Mouse (Mus musculus) macrophage (primary cell): ENCODE results near the gene Adamts12. TPM values are rescaled to one million over a fixed set of nuclear protein-coding genes. Genes with fewer than 3 reads are reported as not detected.

Source experiments
- H3K27ac ChIP-seq: fragments of 350-480 bp; formaldehyde crosslinking; 2 replicates; pipeline ENCODE4 v1.9.0; 2021
- H3K36me3 ChIP-seq: fragments of 350-480 bp; formaldehyde crosslinking; 2 replicates; pipeline ENCODE4 v1.9.0; 2021; ENCODE audit errors: inconsistent target
- H3K4me3 ChIP-seq: fragments of 350-480 bp; formaldehyde crosslinking; 2 replicates; pipeline ENCODE4 v1.9.0; 2021; ENCODE audit errors: inconsistent target
- H3K79me2 ChIP-seq: fragments of 350-480 bp; formaldehyde crosslinking; 2 replicates; pipeline ENCODE4 v1.9.0; 2021; ENCODE audit errors: inconsistent target
- WGBS: methylation state at CpG from one replicate; pipeline ENCODE4 v1.1.7; 2026; ENCODE audit warnings: inconsistent platforms; ENCODE audit not compliant: missing documents; 5-methylcytosine and 5-hydroxymethylcytosine counted together
- polyA plus RNA-seq: library from polyadenylated mRNA; stranded (reverse); fragments of 250-400 nt; gene quantifications from 3 replicates; pipeline ENCODE4 v1.2.4, GENCODE M21; 2018; ENCODE audit warnings: inconsistent platforms

Adamts12 gene
- polyA plus RNA-seq, 1 experiment from 2014 or later, result 0.01 TPM

- WGBS, result 87% methylated on average over 3 of the region's 3 CpGs
- Histone ChIP-seq H3K27ac (no peak overlapping the region), H3K79me2 (no peaks in the 10 kb centered on the region), H3K4me3 (no peak overlapping the region), H3K36me3 (no peaks in the 10 kb centered on the region)
Observed at GRCm38 (mm10) chr15:11165883-11166282, 101.3 kb downstream of the Adamts12 start.

DNA sequence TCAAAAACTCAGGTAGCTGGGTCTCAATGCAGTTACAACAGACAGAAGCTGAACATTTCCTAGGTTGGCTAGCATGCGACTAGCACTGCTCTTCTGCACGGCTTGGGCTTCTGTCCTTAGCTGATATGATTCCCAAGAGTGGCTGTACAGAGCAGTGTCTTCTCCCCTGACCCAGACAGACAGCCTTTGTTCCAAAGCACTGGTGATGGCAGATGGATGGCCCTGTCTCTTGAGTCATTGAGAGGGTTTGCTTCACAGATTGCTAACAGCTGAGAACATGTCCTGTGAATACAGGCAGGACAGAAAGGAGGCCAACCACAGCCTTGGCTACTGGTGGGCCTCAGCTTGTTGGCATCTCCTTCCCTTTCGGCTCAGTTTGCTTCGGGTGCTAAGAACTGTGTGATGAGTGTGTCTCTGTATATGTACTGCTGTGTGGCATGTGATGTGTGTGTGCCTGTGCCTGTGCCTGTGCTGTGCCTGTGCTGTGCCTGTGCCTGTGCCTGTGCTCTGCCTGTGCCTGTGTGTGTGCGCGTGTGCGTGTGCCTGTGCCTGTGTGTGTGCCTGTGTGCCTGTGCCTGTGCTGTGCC is 109.4 kb downstream of the Adamts12 start:
- WGBS, result 89% methylated on average over 7 of the region's 7 CpGs
- H3K36me3 ChIP-seq, result no peaks in the 10 kb centered on the region
- no peak overlapping the region for H3K27ac ChIP-seq
- H3K4me3 ChIP-seq, result no peak overlapping the region
- no peaks in the 10 kb centered on the region for H3K79me2 ChIP-seq

GRCm38 (mm10) chr15:11174842-11175241 is 110.3 kb downstream of the Adamts12 start:
- no peaks in the 10 kb centered on the region for H3K79me2 ChIP-seq
- H3K36me3 ChIP-seq, result no peaks in the 10 kb centered on the region
- no peak overlapping the region for H3K27ac ChIP-seq
- 84% methylated on average over 13 of the region's 13 CpGs for WGBS
- H3K4me3 ChIP-seq, result no peak overlapping the region

DNA sequence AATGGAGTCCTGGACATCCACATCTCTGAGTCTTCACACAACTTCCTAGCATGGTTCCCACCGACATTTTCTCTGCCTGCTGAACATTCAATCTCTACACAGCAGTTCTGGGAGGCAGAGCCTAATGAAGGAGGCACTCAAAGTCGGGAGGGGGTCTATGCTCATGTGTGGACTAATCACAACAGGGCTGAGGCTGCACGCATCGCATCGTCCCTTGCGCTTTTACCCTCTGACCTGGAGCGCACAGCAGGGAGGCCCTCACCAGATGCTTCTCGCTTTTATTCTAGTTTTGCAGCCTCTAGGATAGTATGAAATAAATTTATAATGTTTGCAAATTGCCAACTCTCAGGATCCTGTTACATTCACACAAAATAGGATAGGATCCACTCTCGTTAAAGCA is 112.9 kb downstream of the Adamts12 start:
- no peaks in the 10 kb centered on the region for H3K79me2 ChIP-seq
- no peak overlapping the region for H3K4me3 ChIP-seq
- WGBS, result 89% methylated on average over 9 of the region's 9 CpGs
- H3K27ac ChIP-seq, result no peak overlapping the region
- no peaks in the 10 kb centered on the region for H3K36me3 ChIP-seq

DNA sequence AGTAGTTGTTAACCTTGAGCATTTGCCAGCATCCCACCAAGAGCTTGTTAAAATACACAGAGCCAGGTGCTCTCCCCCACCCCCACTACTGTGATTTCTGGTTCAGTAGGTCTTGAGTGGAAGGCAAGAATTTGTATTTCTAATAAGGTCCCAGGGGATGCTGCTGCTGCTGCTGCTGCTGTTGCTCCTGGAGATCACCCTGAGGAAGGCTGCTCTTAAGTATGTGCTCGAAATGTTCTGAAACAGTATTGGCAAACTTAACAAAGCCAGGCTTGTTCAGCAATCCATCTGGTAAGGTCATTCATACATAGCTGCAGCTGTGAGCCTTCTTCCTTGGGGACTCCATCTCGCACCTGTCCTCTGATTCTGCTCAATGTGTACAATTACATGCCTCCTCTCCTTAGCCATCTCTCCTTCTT is 115.2 kb downstream of the Adamts12 start:
- H3K27ac ChIP-seq, result no peak overlapping the region
- no peak overlapping the region for H3K4me3 ChIP-seq
- WGBS, result 78% methylated on average over 2 of the region's 2 CpGs
- H3K36me3 ChIP-seq, result no peaks in the 10 kb centered on the region
- H3K79me2 ChIP-seq, result no peaks in the 10 kb centered on the region

GRCm38 (mm10) chr15:11186711-11187110 is 122.1 kb downstream of the Adamts12 start:
- no peaks in the 10 kb centered on the region for H3K36me3 ChIP-seq
- H3K27ac ChIP-seq, result no peak overlapping the region
- no peaks in the 10 kb centered on the region for H3K79me2 ChIP-seq
- 89% methylated on average over 4 of the region's 4 CpGs for WGBS
- H3K4me3 ChIP-seq, result no peak overlapping the region

DNA sequence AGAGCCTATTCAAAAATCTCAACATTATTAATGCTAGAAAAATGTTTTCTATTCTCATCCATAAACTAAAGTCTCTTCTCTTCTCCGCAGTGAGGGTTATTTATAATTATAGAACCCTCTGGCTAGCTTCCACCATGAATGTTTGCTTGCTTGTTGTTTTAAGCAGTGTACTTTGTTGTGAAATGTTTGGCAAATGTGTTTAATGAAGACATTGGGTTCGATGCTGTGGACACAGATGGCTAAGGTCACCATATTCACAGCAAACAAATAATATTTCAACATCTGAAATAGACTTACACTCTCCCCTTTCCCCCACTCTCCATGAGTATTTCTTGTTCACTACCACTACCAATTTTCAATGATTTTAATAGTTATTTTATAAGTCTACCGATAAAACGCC is 125.9 kb downstream of the Adamts12 start:
- H3K27ac ChIP-seq, result no peak overlapping the region
- no peak overlapping the region for H3K4me3 ChIP-seq
- no peaks in the 10 kb centered on the region for H3K79me2 ChIP-seq
- 73% methylated on average over 3 of the region's 4 CpGs for WGBS
- H3K36me3 ChIP-seq, result no peaks in the 10 kb centered on the region

DNA sequence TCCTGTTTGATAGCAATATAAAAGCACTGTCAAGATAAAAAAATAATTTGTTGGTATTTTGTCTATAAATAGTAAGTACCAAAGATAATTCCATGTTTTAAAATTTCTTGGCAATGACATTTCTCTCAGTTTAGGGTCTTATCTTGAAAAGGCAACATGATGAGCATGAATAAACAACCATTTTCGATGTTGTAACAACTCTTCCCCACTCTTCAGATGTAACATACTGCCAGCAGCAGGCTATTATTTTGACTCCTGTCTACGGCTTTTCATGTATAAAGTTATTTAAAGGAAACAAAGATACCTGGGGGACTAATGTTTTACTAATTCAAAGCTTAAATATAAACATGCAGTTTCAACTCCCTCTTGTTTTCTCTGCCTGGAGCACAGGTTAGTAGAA is 128.2 kb downstream of the Adamts12 start:
- no peak overlapping the region for H3K27ac ChIP-seq
- no peak overlapping the region for H3K4me3 ChIP-seq
- no peaks in the 10 kb centered on the region for H3K79me2 ChIP-seq
- no peaks in the 10 kb centered on the region for H3K36me3 ChIP-seq
- 80% methylated on average over 2 of the region's 2 CpGs for WGBS

DNA sequence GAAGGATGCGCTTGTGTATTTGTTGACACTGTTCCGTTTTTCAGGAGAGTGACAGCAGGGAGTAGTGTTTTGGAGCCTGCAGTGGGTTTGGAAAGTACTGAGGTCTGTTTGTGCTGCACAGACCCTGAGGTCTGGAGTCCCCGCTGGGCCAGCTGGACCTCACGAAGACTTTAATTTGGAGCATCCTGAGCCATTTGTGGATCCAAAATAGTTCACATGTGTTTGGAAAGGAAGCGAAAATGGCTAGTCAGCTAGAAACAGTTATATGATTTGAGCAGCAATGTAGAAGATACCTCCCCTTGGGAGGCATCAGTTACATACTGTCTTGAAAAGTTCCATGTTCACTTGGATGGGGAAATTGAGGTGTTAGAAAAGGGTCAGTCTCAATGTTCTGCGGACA is 132.5 kb downstream of the Adamts12 start:
- no peaks in the 10 kb centered on the region for H3K36me3 ChIP-seq
- no peak overlapping the region for H3K4me3 ChIP-seq
- H3K79me2 ChIP-seq, result no peaks in the 10 kb centered on the region
- WGBS, result 81% methylated on average over 6 of the region's 6 CpGs
- H3K27ac ChIP-seq, result no peak overlapping the region

GRCm38 (mm10) chr15:11198246-11198795 is 133.7 kb downstream of the Adamts12 start:
- no peaks in the 10 kb centered on the region for H3K36me3 ChIP-seq
- no peak overlapping the region for H3K27ac ChIP-seq
- WGBS, result 90% methylated on average over 7 of the region's 7 CpGs
- no peaks in the 10 kb centered on the region for H3K79me2 ChIP-seq
- no peak overlapping the region for H3K4me3 ChIP-seq

GRCm38 (mm10) chr15:11203084-11203483 is 138.5 kb downstream of the Adamts12 start:
- Histone ChIP-seq H3K4me3 (no peak overlapping the region), H3K27ac (no peak overlapping the region), H3K36me3 (no peaks in the 10 kb centered on the region), H3K79me2 (no peaks in the 10 kb centered on the region)
- WGBS, result 80% methylated on average over 6 of the region's 6 CpGs

DNA sequence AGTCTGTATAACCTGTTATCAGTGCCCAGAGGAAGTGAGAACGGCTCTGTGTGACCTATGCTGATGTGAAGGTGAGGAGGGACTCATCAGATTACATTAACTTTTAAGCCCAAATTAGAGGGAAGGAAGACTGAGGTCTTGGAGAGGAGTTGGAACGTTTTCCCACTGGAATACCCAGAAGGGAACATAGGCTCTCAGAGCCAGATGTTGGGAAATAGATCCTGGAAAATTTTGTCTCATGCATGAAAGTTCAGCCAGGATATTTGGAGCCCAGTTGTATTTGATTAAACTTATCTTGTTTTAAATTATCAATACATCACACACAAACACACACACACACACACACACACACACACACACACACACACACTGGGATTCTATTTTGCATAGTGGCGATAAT is 140.3 kb downstream of the Adamts12 start:
- Histone ChIP-seq H3K36me3 (no peaks in the 10 kb centered on the region), H3K27ac (no peak overlapping the region), H3K79me2 (no peaks in the 10 kb centered on the region), H3K4me3 (no peak overlapping the region)
- WGBS, result 87% methylated on average over 3 of the region's 3 CpGs

GRCm38 (mm10) chr15:11210976-11211375 is 146.4 kb downstream of the Adamts12 start:
- Histone ChIP-seq H3K36me3 (no peaks in the 10 kb centered on the region), H3K79me2 (no peaks in the 10 kb centered on the region), H3K4me3 (no peak overlapping the region), H3K27ac (no peak overlapping the region)
- WGBS, result 94% methylated on average over 6 of the region's 6 CpGs

DNA sequence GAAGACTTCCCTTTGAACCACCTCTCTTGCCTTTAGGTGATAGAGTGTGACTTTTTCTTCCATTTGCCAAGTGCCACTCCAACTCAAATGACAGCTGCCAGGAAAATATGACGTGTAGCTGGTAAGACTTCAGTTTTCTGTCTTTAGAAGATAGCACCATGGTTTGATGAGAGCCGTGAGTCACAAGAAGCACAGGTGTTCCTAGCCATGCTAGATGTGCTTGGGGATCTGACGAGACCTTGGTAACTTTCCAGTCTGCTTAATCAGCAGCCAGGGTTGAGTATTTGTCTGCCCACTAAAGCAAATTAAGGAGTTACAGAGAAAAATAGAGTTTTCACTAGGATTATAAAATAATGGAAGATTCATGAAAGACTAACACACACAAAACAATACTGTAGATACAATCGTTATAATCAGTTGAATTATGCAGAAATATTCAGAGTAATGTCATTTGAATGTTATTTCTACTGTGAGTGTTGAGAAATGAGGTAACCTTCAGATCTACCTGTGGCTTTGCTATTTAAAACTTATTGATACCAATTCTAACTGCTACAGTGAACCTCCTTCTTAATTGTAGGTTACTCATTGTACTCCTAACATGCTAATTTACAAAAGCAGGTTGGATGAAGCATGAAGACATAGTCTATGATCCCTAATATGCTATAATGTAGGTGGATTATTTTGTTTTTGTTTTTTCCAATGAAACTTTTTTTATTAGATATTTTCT is 169.5 kb downstream of the Adamts12 start:
- Histone ChIP-seq H3K4me3 (no peak overlapping the region), H3K27ac (no peak overlapping the region), H3K79me2 (no peaks in the 10 kb centered on the region), H3K36me3 (no peaks in the 10 kb centered on the region)
- 87% methylated on average over 4 of the region's 4 CpGs for WGBS

DNA sequence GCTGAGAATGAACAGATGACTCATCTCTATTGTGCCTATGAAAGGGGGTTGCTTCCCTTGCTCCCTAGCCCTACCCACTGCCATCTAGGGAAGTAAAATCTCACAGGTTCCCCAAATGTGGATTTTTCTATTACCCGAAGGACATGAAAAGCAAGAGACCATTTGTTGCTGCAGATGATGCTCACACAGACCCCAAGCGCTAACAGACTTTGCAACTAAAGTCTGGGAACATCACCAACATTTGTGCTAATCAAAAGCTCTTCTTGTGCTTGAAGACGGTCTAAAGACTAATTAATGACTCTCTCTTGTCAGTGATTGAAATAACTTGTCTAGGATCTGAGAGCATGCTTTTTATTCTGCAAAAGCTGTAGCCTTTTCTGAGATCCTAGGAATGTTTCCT is 175.8 kb downstream of the Adamts12 start:
- H3K4me3 ChIP-seq, result no peak overlapping the region
- H3K36me3 ChIP-seq, result no peaks in the 10 kb centered on the region
- H3K79me2 ChIP-seq, result no peaks in the 10 kb centered on the region
- 91% methylated on average over 3 of the region's 3 CpGs for WGBS
- no peak overlapping the region for H3K27ac ChIP-seq
